Mouse (Mus musculus): Measurements from ENCODE around the gene Coq7. TPM values are rescaled to one million over a fixed set of nuclear protein-coding genes. Genes with fewer than 3 reads are reported as not detected.

Gene Coq7
- polyA plus RNA-seq, 1 experiment, result 29.0 TPM

DNA sequence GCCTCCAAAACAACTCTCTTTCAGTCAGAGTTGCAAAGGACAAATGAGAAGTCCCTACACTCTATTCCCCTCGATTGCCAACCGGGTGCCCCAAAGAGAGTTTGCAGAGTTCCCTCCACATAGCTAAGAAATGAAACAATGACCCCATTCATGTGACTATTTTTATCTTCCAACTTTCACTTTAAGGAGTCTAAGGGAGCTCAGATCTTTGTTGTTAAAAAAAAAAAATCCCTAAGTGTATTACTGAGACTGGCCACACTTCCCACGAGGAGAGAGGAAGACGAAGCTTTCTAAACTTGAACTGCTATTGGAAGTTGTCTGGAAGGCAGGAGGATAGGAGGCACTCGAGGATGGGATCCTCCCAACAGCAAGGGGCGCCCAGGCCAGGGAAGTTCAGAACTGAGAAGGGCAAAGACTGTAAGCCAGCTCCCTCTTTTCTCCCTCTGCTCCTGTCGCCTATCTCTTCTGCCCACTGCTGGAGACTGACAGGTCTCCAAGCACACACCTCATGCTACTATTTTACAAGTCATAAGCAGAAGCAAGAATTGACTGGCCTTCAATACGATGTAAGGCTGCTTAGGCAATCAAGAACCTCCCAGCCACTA lies 45.0 kb downstream of the Coq7 start:
- Histone ChIP-seq H3K4me1 (ENCODE audit: control insufficient read depth, insufficient read depth, low read length) (peaks cover 1% of the 10 kb centered on the region), H3K9me3 (replicated peaks; ENCODE audit: control insufficient read depth, insufficient read depth, low read length, poor library complexity, severe bottlenecking) (no peaks in the 10 kb centered on the region), H3K36me3 (ENCODE audit: control insufficient read depth, insufficient read depth, low read length, poor library complexity, severe bottlenecking) (no peaks in the 10 kb centered on the region), H3K27ac (ENCODE audit: insufficient read depth, low read length) (no peak overlapping the region), H3K4me3 (ENCODE audit: low read depth, low read length) (no peak overlapping the region), H3K27me3 (ENCODE audit: control insufficient read depth, insufficient read depth, low read length, poor library complexity, severe bottlenecking) (no peaks in the 10 kb centered on the region), H3K9ac (ENCODE audit: low read depth, poor library complexity, severe bottlenecking) (no peak overlapping the region)
- TF ChIP-seq POLR2A (IDR thresholded peaks at IDR 0.05; ENCODE audit: insufficient read depth, low read length) (no peak), CTCF (IDR thresholded peaks at IDR 0.05; ENCODE audit: low read depth, low read length) (no peak), EP300 (IDR thresholded peaks at IDR 0.05; ENCODE audit: insufficient read depth, low read depth, low read length) (no peak)

- no peak overlapping the region for H3K4me3 ChIP-seq (ENCODE audit: low read depth, low read length)
- H3K27me3 ChIP-seq (ENCODE audit: control insufficient read depth, insufficient read depth, low read length, poor library complexity, severe bottlenecking), result no peaks in the 10 kb centered on the region
- 0 out of 2 replicates have a peak overlapping the region, but pooled peaks have one; percentile 10 for H3K27ac ChIP-seq (ENCODE audit: insufficient read depth, low read length)
- no peak overlapping the region for H3K9ac ChIP-seq (ENCODE audit: low read depth, poor library complexity, severe bottlenecking)
- no peaks in the 10 kb centered on the region for H3K36me3 ChIP-seq (ENCODE audit: control insufficient read depth, insufficient read depth, low read length, poor library complexity, severe bottlenecking)
- H3K4me1 ChIP-seq (ENCODE audit: control insufficient read depth, insufficient read depth, low read length), result peaks cover 1% of the 10 kb centered on the region
- no peaks in the 10 kb centered on the region for H3K9me3 ChIP-seq (replicated peaks; ENCODE audit: control insufficient read depth, insufficient read depth, low read length, poor library complexity, severe bottlenecking)
- TF ChIP-seq CTCF (IDR thresholded peaks at IDR 0.05; ENCODE audit: low read depth, low read length), result no peak
- TF ChIP-seq POLR2A (IDR thresholded peaks at IDR 0.05; ENCODE audit: insufficient read depth, low read length), result no peak
- TF ChIP-seq EP300 (IDR thresholded peaks at IDR 0.05; ENCODE audit: insufficient read depth, low read depth, low read length), result no peak
These were observed 46.2 kb downstream of the Coq7 start for GRCm38 (mm10) chr7:118486917-118487316.

GRCm38 (mm10) chr7:118483996-118484395 lies 49.2 kb downstream of the Coq7 start:
- Histone ChIP-seq H3K9ac (ENCODE audit: low read depth, poor library complexity, severe bottlenecking) (no peak overlapping the region), H3K36me3 (ENCODE audit: control insufficient read depth, insufficient read depth, low read length, poor library complexity, severe bottlenecking) (no peaks in the 10 kb centered on the region), H3K4me1 (ENCODE audit: control insufficient read depth, insufficient read depth, low read length) (peaks cover 1% of the 10 kb centered on the region), H3K27me3 (ENCODE audit: control insufficient read depth, insufficient read depth, low read length, poor library complexity, severe bottlenecking) (no peaks in the 10 kb centered on the region), H3K27ac (ENCODE audit: insufficient read depth, low read length) (no peak overlapping the region), H3K9me3 (replicated peaks; ENCODE audit: control insufficient read depth, insufficient read depth, low read length, poor library complexity, severe bottlenecking) (no peaks in the 10 kb centered on the region), H3K4me3 (ENCODE audit: low read depth, low read length) (no peak overlapping the region)
- TF ChIP-seq EP300 (IDR thresholded peaks at IDR 0.05; ENCODE audit: insufficient read depth, low read depth, low read length) (no peak), POLR2A (IDR thresholded peaks at IDR 0.05; ENCODE audit: insufficient read depth, low read length) (no peak), CTCF (IDR thresholded peaks at IDR 0.05; ENCODE audit: low read depth, low read length) (no peak)

DNA sequence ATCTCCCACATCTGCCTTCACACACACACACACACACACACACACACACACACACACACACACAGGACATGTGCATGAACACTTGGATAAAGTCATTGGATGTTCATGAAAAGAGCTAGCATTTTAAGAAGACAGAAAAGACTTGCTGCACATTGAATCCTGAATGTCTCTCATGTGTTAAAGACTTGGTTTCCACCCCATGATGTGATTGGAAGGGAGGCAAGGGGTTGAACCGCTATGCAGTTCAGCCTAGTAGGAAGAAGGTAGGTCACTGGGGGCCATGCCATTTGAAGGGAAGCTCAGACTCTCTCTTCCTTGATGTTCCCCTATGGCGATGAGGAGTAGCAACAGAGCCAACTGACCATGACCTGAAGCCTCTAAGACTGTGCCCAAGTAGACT lies 51.2 kb downstream of the Coq7 start:
- Histone ChIP-seq H3K9me3 (replicated peaks; ENCODE audit: control insufficient read depth, insufficient read depth, low read length, poor library complexity, severe bottlenecking) (no peaks in the 10 kb centered on the region), H3K4me1 (ENCODE audit: control insufficient read depth, insufficient read depth, low read length) (peaks cover 1% of the 10 kb centered on the region), H3K4me3 (ENCODE audit: low read depth, low read length) (no peak overlapping the region), H3K9ac (ENCODE audit: low read depth, poor library complexity, severe bottlenecking) (no peak overlapping the region), H3K27ac (ENCODE audit: insufficient read depth, low read length) (no peak overlapping the region), H3K36me3 (ENCODE audit: control insufficient read depth, insufficient read depth, low read length, poor library complexity, severe bottlenecking) (no peaks in the 10 kb centered on the region), H3K27me3 (ENCODE audit: control insufficient read depth, insufficient read depth, low read length, poor library complexity, severe bottlenecking) (no peaks in the 10 kb centered on the region)
- no peak for TF ChIP-seq CTCF (IDR thresholded peaks at IDR 0.05; ENCODE audit: low read depth, low read length)

DNA sequence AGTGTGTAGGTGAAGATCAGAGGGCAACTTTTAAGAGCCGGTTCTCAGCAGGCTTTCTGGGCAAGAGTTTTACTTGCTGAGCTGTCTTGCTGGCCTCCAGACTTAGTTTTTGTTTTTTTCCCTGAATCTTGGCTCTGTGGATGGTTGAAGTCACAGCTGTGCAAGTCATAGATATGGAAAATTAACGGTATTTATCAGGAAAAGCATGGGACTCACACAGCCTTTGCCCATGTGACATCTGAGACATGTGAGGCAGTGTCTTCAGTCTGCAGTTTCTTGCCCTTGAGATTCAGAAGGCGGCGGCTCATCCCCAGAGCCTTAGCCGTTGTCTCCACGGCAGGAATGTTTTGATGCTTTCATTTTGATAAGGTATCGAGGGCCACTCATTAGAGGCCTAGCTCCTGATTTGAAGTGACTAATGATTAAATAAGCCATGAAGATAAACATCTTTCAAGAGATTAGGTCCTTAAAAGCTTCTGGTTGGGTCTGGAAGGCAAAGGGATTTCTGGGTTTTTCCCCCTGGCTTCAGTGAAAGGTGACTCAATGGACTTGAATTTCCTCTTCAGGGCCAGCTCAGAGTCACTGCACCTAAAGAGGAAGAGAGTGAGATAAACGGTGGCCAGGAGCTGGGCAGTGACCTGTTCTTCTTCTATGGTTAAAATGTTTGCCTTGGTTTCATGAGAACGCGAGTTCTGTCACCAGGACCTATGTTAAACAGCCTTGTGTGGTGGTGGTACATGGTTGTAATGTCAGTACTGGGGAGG lies 51.9 kb downstream of the Coq7 start:
- H3K27ac ChIP-seq (ENCODE audit: insufficient read depth, low read length), result no peak overlapping the region
- no peaks in the 10 kb centered on the region for H3K9me3 ChIP-seq (replicated peaks; ENCODE audit: control insufficient read depth, insufficient read depth, low read length, poor library complexity, severe bottlenecking)
- no peaks in the 10 kb centered on the region for H3K36me3 ChIP-seq (ENCODE audit: control insufficient read depth, insufficient read depth, low read length, poor library complexity, severe bottlenecking)
- no peaks in the 10 kb centered on the region for H3K27me3 ChIP-seq (ENCODE audit: control insufficient read depth, insufficient read depth, low read length, poor library complexity, severe bottlenecking)
- TF ChIP-seq EP300 (IDR thresholded peaks at IDR 0.05; ENCODE audit: insufficient read depth, low read depth, low read length), result no peak
- no peak overlapping the region for H3K4me3 ChIP-seq (ENCODE audit: low read depth, low read length)
- H3K4me1 ChIP-seq (ENCODE audit: control insufficient read depth, insufficient read depth, low read length), result no peaks in the 10 kb centered on the region
- no peak overlapping the region for H3K9ac ChIP-seq (ENCODE audit: low read depth, poor library complexity, severe bottlenecking)

GRCm38 (mm10) chr7:118480160-118480709 lies 52.9 kb downstream of the Coq7 start:
- no peak overlapping the region for H3K27ac ChIP-seq (ENCODE audit: insufficient read depth, low read length)
- no peak overlapping the region for H3K9ac ChIP-seq (ENCODE audit: low read depth, poor library complexity, severe bottlenecking)
- H3K9me3 ChIP-seq (replicated peaks; ENCODE audit: control insufficient read depth, insufficient read depth, low read length, poor library complexity, severe bottlenecking), result no peaks in the 10 kb centered on the region
- TF ChIP-seq EP300 (IDR thresholded peaks at IDR 0.05; ENCODE audit: insufficient read depth, low read depth, low read length), result no peak
- TF ChIP-seq CTCF (IDR thresholded peaks at IDR 0.05; ENCODE audit: low read depth, low read length), result no peak
- no peak for TF ChIP-seq POLR2A (IDR thresholded peaks at IDR 0.05; ENCODE audit: insufficient read depth, low read length)
- no peaks in the 10 kb centered on the region for H3K4me1 ChIP-seq (ENCODE audit: control insufficient read depth, insufficient read depth, low read length)
- H3K4me3 ChIP-seq (ENCODE audit: low read depth, low read length), result no peak overlapping the region
- no peaks in the 10 kb centered on the region for H3K27me3 ChIP-seq (ENCODE audit: control insufficient read depth, insufficient read depth, low read length, poor library complexity, severe bottlenecking)
- no peaks in the 10 kb centered on the region for H3K36me3 ChIP-seq (ENCODE audit: control insufficient read depth, insufficient read depth, low read length, poor library complexity, severe bottlenecking)
